Comparison of ENCODE assay signal across 8 mouse cellular contexts in genomic region chr1:134092852-134093770, GRCm38 (mm10). TPM values are rescaled to one million over a fixed set of nuclear protein-coding genes. Genes with fewer than 3 reads are reported as not detected.
A peak's percentile ranks its signal among the peaks of the same experiment; 100 is the strongest.
DNase-seq lines count a peak whose midpoint lies in the region; ATAC-seq and TF ChIP-seq lines count a peak whose summit lies in the region.

No protein-coding gene starts in this region.

- H3K27ac ChIP-seq in cortical plate, adult 2 months (ENCODE audit: insufficient read depth, low read length), result peak overlapping the region; percentile 57

- DNase-seq in gastrocnemius, postnatal 10 days, result peak; percentile 96
- DNase-seq in left cerebral cortex, postnatal 10 days (ENCODE audit: extremely low spot score in 1 of 2, low spot score in 2 of 2), result peak; percentile 79 to 95
- peak; percentile 90 to 92 for DNase-seq in right cerebral cortex, postnatal 10 days (ENCODE audit: low spot score in 2 of 2)
- DNase-seq in urinary bladder, postnatal 14 days (ENCODE audit: low spot score), result peak; percentile 96

- no peak for TF ChIP-seq CTCF in cortical plate, adult 2 months (IDR thresholded peaks at IDR 0.05; ENCODE audit: extremely low read depth, insufficient read depth, low read length)

- H3K4me1 ChIP-seq in cortical plate, adult 2 months (ENCODE audit: control insufficient read depth, insufficient read depth, low read length), result peaks cover 6% of the 10 kb centered on the region

- 0 out of 2 replicates have a peak, but pooled peaks have one; percentile 33 for TF ChIP-seq POLR2A in cortical plate, adult 2 months (IDR thresholded peaks at IDR 0.05; ENCODE audit: extremely low read depth, insufficient read depth, low read length)

- H3K4me3 ChIP-seq in cortical plate, adult 2 months (ENCODE audit: insufficient read depth, low read length), result peak overlapping the region; percentile 24

- intact Hi-C loops in left cerebral cortex, postnatal 10 days (cut with DNase I), result no loop called here

- peak; percentile 76 for ATAC-seq in activated CD4-positive, CD25-positive, alpha-beta regulatory T cell, adult 4 months
- ATAC-seq in inflammation-experienced regulatory T-cells, adult 6 months, result peak; percentile 84
- ATAC-seq in megakaryocyte progenitor cell, adult 5-6 weeks (replicated peaks; ENCODE audit: poor library complexity), result peak; percentile 72

RNA-seq across cellular contexts. Expression of gene Btg2, which starts 14.2 kb away (rescaled TPM):
- polyA plus RNA-seq in activated CD4-positive, CD25-positive, alpha-beta regulatory T cell, adult 4 months (2017; shearing (Covaris generic)), result 100 to 1,000 TPM; 174 to 181 TPM
- polyA plus RNA-seq in cortical plate, adult 2 months (2012; rRNA removed), result 16.0 and 19.8 TPM in 2 replicates
- 10 to 100 TPM; 25.0 to 30.4 TPM for total RNA-seq in gastrocnemius, postnatal 10 days (2021)
- polyA plus RNA-seq in inflammation-experienced regulatory T-cells, adult 6 months (2017; shearing (Covaris generic)), result 100 to 1,000 TPM; 168 to 251 (median 221) TPM
- 10 to 100 TPM; 10.0 to 11.5 TPM for total RNA-seq in left cerebral cortex, postnatal 10 days (2021)
- 14.2 and 22.2 TPM in 2 replicates for total RNA-seq in megakaryocyte progenitor cell, adult 5-6 weeks (2015)
- 38.7 and 47.8 TPM in 2 replicates for total RNA-seq in megakaryocyte progenitor cell, adult 5-6 weeks (2017)

RNA-seq across cellular contexts. Expression of gene Chit1, which starts 17.9 kb away (rescaled TPM):
- not detected for polyA plus RNA-seq in activated CD4-positive, CD25-positive, alpha-beta regulatory T cell, adult 4 months (2017; shearing (Covaris generic))
- polyA plus RNA-seq in cortical plate, adult 2 months (2012; rRNA removed), result 0.13 and 0.19 TPM in 2 replicates
- total RNA-seq in gastrocnemius, postnatal 10 days (2021), result under 1 TPM in 1 of 2 experiments, not detected in 1; 0.16 TPM
- not detected for polyA plus RNA-seq in inflammation-experienced regulatory T-cells, adult 6 months (2017; shearing (Covaris generic))
- under 1 TPM; 0.26 to 0.60 TPM for total RNA-seq in left cerebral cortex, postnatal 10 days (2021)
- 1.3 and 2.3 TPM in 2 replicates for total RNA-seq in megakaryocyte progenitor cell, adult 5-6 weeks (2015)
- 0.74 and 1.8 TPM in 2 replicates for total RNA-seq in megakaryocyte progenitor cell, adult 5-6 weeks (2017)

RNA-seq across cellular contexts. Expression of gene Fmod, which starts 56.1 kb away (rescaled TPM):
- polyA plus RNA-seq in activated CD4-positive, CD25-positive, alpha-beta regulatory T cell, adult 4 months (2017; shearing (Covaris generic)), result not detected
- polyA plus RNA-seq in cortical plate, adult 2 months (2012; rRNA removed), result 11.4 and 13.7 TPM in 2 replicates
- total RNA-seq in gastrocnemius, postnatal 10 days (2021), result 100 to 1,000 TPM; 214 to 221 TPM
- not detected for polyA plus RNA-seq in inflammation-experienced regulatory T-cells, adult 6 months (2017; shearing (Covaris generic))
- total RNA-seq in left cerebral cortex, postnatal 10 days (2021), result 10 to 100 TPM; 15.6 to 15.8 TPM
- total RNA-seq in megakaryocyte progenitor cell, adult 5-6 weeks (2015), result not detected in 2 replicates
- not detected in 2 replicates for total RNA-seq in megakaryocyte progenitor cell, adult 5-6 weeks (2017)

Comparison
In these comparisons a context has a peak if more than half of its experiments do, and no peak if none do; other contexts are left out.
1. Peak in every context shown above with its lines: DNase-seq, ATAC-seq, H3K4me3 ChIP-seq and H3K27ac ChIP-seq.
2. RNA of gene Fmod, which starts 56.1 kb away (total RNA-seq): 214 to 221 TPM in gastrocnemius, postnatal 10 days and 15.6 to 15.8 TPM in left cerebral cortex, postnatal 10 days; not detected in megakaryocyte progenitor cell, adult 5-6 weeks; every median in the first group is over 10 times any median in the second.